8 mouse cellular contexts compared by ENCODE assay signal in the genomic region with DNA sequence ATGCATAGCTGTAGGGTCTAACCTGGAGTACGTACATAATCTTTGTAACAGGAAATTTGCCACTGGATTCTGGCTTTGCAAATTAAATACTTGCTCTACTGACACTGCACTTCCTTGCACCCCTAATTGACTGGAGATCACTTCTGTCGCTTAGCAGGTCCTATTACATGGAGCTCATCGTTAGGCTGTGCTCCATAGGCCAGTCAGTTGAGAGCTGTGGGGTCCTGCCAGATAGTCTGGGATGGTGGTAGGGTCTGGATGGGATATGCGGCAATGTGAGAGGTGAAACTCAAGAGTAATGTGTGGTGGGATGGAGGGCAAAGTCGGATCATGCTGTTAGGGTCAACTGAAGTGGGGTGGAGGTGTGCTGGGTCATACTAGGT. TPM values are rescaled to one million over a fixed set of nuclear protein-coding genes. Genes with fewer than 3 reads are reported as not detected.
DNase-seq lines count a peak whose midpoint lies in the region; ATAC-seq and TF ChIP-seq lines count a peak whose summit lies in the region.

No protein-coding gene starts in this region.

- peak overlapping the region; percentile 87 for H3K4me2 ChIP-seq in hindbrain, embryonic 15.5 days
- H3K4me2 ChIP-seq in midbrain, embryonic 16.5 days (ENCODE audit: low read length), result peak overlapping the region; percentile 87

- no peak for DNase-seq in liver, adult 2 months (ENCODE audit: extremely low read depth, low read depth, low spot score)
- DNase-seq in liver, result no peak
- DNase-seq in frontal cortex, postnatal 10 days (ENCODE audit: low spot score in 2 of 2), result no peak
- no peak for DNase-seq in retina, postnatal 1 day
- DNase-seq in kidney, postnatal 4 days, result no peak

- peaks cover 6% of the 10 kb centered on the region for H3K4me1 ChIP-seq in liver, adult 2 months (ENCODE audit: control insufficient read depth, insufficient read depth, low read length)
- peaks cover 20% of the 10 kb centered on the region for H3K4me1 ChIP-seq in hindbrain, embryonic 15.5 days (replicated peaks)
- peaks cover 13% of the 10 kb centered on the region for H3K4me1 ChIP-seq in midbrain, embryonic 16.5 days (ENCODE audit: control insufficient read depth, insufficient read depth, low read length)

- H3K36me3 ChIP-seq in liver, adult 2 months (ENCODE audit: control insufficient read depth, insufficient read depth, low read length), result peaks cover 2% of the 10 kb centered on the region; the same call in 1 of the 2 replicates
- peaks cover 18% of the 10 kb centered on the region for H3K36me3 ChIP-seq in hindbrain, embryonic 15.5 days
- peaks cover 4% of the 10 kb centered on the region for H3K36me3 ChIP-seq in midbrain, embryonic 16.5 days (ENCODE audit: control insufficient read depth, insufficient read depth, low read length)

- no peak overlapping the region for H3K27ac ChIP-seq in liver, adult 2 months (replicated peaks; ENCODE audit: insufficient read depth, low read depth, low read length)
- no peak overlapping the region for H3K27ac ChIP-seq in hindbrain, embryonic 15.5 days (replicated peaks)
- H3K27ac ChIP-seq in midbrain, embryonic 16.5 days (ENCODE audit: low read length), result no peak overlapping the region

- peak overlapping the region; percentile 76 for H3K4me3 ChIP-seq in liver, adult 2 months (ENCODE audit: insufficient read depth, low read depth, low read length)
- H3K4me3 ChIP-seq in hindbrain, embryonic 15.5 days, result peak overlapping the region; percentile 94
- H3K4me3 ChIP-seq in midbrain, embryonic 16.5 days (ENCODE audit: low read depth, low read length), result peak overlapping the region; percentile 84

- no peaks in the 10 kb centered on the region for H3K27me3 ChIP-seq in liver, adult 2 months (ENCODE audit: control insufficient read depth, insufficient read depth, low read length)
- H3K27me3 ChIP-seq in hindbrain, embryonic 15.5 days, result no peaks in the 10 kb centered on the region
- no peaks in the 10 kb centered on the region for H3K27me3 ChIP-seq in midbrain, embryonic 16.5 days (ENCODE audit: control insufficient read depth, insufficient read depth, low read depth, low read length)

- H3K9ac ChIP-seq in liver, adult 2 months (ENCODE audit: low read depth, low read length), result peak overlapping the region; percentile 52; the same call in 1 of the 2 replicates
- peak overlapping the region; percentile 86 for H3K9ac ChIP-seq in hindbrain, embryonic 15.5 days
- H3K9ac ChIP-seq in midbrain, embryonic 16.5 days (ENCODE audit: low read depth, low read length), result peak overlapping the region; percentile 86

- no peaks in the 10 kb centered on the region for H3K9me3 ChIP-seq in hindbrain, embryonic 15.5 days
- no peaks in the 10 kb centered on the region for H3K9me3 ChIP-seq in midbrain, embryonic 16.5 days (replicated peaks; ENCODE audit: control insufficient read depth, low read length, poor library complexity, severe bottlenecking)

- peak; percentile 0; the same call in 1 of the 2 replicates for ATAC-seq in common myeloid progenitor, adult 5-6 weeks (replicated peaks; ENCODE audit: low read depth, poor library complexity, severe bottlenecking)
- ATAC-seq in hindbrain, embryonic 15.5 days (ENCODE audit: low FRiP score, low read depth), result no peak
- no peak for ATAC-seq in midbrain, embryonic 16.5 days

- 23% methylated on average over 5 of the region's 5 CpGs for WGBS in liver, adult 2 months
- 15% methylated on average over 5 of the region's 5 CpGs for WGBS in hindbrain, embryonic 15.5 days
- 15% methylated on average over 5 of the region's 5 CpGs for WGBS in midbrain, embryonic 16.5 days

- no peak for TF ChIP-seq CTCF in liver, adult 2 months (IDR thresholded peaks at IDR 0.05; ENCODE audit: low read depth, low read length)

- TF ChIP-seq POLR2A in liver, adult 2 months (IDR thresholded peaks at IDR 0.05; ENCODE audit: extremely low read depth, insufficient read depth, low read length), result no peak

- no peaks in the 10 kb centered on the region for H3K79me2 ChIP-seq in liver, adult 2 months (ENCODE audit: control insufficient read depth, insufficient read depth, low read length)

RNA-seq across cellular contexts. Expression of a gene that starts 0.7 kb away (rescaled TPM):
- total RNA-seq in liver, adult 2 months (2014; rRNA removed), result 0.37 and 1.2 TPM in 2 replicates
- 0.20 and 0.24 TPM in 2 replicates for polyA plus RNA-seq in liver, adult 2 months (2012; rRNA removed)
- total RNA-seq in common myeloid progenitor, adult 5-6 weeks (2017), result 41.1 and 42.8 TPM in 2 replicates
- polyA plus RNA-seq in hindbrain, embryonic 15.5 days (2015; fragmentation: Nextera tagmentation; extraction: Ambion mirVana), result 10.2 and 11.0 TPM in 2 replicates
- 10.4 and 11.8 TPM in 2 replicates for polyA plus RNA-seq in midbrain, embryonic 16.5 days (2015; fragmentation: Nextera tagmentation; extraction: Ambion mirVana)

RNA-seq across cellular contexts. Expression of a gene that starts 0.7 kb away (rescaled TPM):
- total RNA-seq in liver, adult 2 months (2014; rRNA removed), result 8.0 and 8.5 TPM in 2 replicates
- polyA plus RNA-seq in liver, adult 2 months (2012; rRNA removed), result 6.0 and 9.1 TPM in 2 replicates
- total RNA-seq in common myeloid progenitor, adult 5-6 weeks (2017), result 71.1 and 113 TPM in 2 replicates
- polyA plus RNA-seq in hindbrain, embryonic 15.5 days (2015; fragmentation: Nextera tagmentation; extraction: Ambion mirVana), result 82.9 and 88.1 TPM in 2 replicates
- 98.6 and 99.0 TPM in 2 replicates for polyA plus RNA-seq in midbrain, embryonic 16.5 days (2015; fragmentation: Nextera tagmentation; extraction: Ambion mirVana)

RNA-seq across cellular contexts. Expression of a gene that starts 26.7 kb away (rescaled TPM):
- total RNA-seq in liver, adult 2 months (2014; rRNA removed), result not detected in 2 replicates
- not detected in 2 replicates for polyA plus RNA-seq in liver, adult 2 months (2012; rRNA removed)
- total RNA-seq in common myeloid progenitor, adult 5-6 weeks (2017), result not detected in 2 replicates
- polyA plus RNA-seq in hindbrain, embryonic 15.5 days (2015; fragmentation: Nextera tagmentation; extraction: Ambion mirVana), result not detected in 2 replicates
- not detected in 2 replicates for polyA plus RNA-seq in midbrain, embryonic 16.5 days (2015; fragmentation: Nextera tagmentation; extraction: Ambion mirVana)
